Mouse (Mus musculus): ENCODE results near the gene Gtf2h2.

DNA sequence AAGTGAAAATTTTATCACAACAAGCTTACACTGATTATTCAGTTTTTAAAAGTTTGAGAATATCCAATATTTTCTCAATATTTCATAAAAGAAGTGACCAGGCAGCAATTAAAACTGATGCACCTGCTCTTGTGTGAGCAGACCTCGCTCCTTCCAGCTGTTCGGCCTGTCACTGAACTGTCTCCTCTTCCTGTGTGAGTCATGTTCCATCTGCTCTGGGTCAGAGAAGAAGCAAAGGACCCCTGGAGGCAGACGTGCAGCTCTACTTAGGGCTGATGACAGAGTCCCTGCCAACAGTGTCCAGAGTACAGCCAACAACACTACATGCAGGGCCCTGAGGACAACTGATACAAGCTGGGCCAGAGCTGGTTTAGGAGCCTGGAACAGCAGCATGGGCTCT lies 52.3 kb downstream of the Gtf2h2 start:
- TF ChIP-seq CTCF (IDR thresholded peaks at IDR 0.05; ENCODE audit: low read depth, low read length) (no peak), GATA1 (IDR thresholded peaks at IDR 0.05; ENCODE audit: borderline replicate concordance, low read length) (no peak), GATA2 (IDR thresholded peaks at IDR 0.05; ENCODE audit: borderline replicate concordance, low read depth, low read length) (no peak), POLR2AphosphoS5 (IDR thresholded peaks at IDR 0.05; ENCODE audit: insufficient replicate concordance, low read depth, low read length) (no peak)

All from G1E (cell line).